Mouse (Mus musculus): ENCODE measurements around the gene Dnajc5.

The Dnajc5 gene

DNA sequence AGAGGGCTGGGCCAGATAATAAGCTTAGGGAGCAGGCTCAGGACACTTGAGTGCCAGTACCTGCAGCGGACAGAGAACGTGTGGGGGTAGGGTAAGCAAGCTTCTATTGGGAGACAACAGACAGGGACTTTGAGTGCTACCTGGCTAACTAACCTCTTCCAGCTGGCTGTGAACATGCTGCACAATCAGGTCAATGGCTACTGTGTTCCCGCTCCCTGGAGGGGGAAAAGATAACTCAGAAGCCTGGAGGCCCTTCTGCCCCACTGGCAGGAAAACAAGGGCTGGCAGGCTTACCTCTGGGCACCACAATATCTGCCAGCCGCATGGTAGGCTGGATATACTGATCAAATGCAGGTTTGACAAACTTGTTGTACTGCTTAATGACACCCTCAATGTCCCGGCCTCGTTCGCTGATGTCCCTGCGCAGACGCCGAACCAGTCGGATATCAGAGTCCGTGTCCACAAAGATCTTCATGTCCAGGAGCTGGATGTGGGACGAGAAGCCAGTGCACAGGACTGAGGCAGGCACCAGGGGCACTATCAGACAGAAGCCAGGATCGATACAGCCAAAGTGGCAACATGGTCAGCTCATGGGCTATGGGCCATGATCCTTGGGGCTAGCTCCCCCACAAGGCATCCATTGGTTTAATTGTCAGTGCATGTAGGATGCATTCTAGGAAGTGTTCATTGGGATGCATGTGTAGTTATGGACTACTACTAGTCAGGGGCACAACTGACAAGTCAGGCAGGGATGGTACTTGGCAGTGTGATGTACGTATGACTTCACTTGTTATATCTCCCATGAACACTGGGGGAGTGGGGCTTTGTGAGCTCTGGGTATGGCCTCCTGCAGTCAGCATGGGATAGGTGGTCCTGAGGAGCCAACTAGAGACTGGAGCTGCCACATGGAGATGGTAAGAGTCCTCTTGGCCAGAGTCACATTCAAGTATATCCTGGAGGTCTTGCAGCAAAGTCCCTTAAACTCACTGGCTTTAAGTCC, 52.9 kb downstream of the Dnajc5 start:
- DNase-seq (ENCODE audit: low read depth, low spot score): peak; percentile 84

DNA sequence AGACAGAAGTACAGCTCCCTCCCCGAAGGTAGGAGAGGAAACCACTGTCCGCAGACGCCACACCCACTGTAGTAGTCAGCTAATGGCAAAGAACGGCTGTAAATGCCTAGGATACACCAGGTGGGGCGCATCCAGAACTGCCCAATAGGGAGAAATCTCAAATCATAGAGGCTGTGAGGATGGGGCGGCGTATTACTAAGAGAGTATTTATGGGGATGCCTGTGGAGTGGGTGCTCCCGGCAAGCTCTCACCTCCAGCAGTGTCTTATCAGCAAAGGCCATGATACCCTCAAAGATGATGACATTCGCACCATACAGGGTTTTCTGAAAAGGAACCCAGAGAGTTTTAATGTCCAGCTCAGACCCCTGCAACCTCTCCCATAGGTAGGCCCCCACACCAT, 53.7 kb downstream of the Dnajc5 start:
- DNase-seq (ENCODE audit: low read depth, low spot score): no peak

DNA sequence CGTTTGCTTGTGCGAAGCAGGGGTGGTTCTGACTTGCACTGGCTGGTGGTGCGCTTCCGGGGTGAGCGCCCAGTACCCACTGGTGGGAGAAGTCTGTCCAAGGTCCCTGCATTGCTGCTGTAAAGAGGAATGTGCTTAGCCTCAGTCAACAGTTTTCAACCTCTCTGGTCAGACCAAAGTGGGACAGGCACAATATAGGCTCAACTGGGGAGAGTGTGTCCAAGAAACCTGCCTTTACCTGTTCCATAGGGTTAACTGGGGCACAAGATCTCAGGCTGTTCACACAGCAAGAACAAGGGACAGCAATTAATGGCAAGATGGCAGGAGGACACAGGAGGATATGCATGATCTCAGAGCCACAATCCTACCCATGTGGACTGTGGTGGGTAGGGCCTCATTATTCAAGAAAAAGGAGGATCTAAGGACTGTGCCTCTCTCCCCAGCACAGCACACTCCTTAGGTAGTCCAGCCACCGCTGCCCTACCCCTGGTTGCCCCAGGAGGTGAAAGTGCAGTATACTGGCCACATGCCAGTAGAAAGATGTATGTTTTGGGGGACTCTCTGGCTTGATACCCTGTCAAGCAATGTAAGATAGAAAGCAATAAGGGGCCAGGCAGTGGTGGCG, 54.7 kb downstream of the Dnajc5 start:
- DNase-seq (ENCODE audit: low read depth, low spot score): no peak

DNA sequence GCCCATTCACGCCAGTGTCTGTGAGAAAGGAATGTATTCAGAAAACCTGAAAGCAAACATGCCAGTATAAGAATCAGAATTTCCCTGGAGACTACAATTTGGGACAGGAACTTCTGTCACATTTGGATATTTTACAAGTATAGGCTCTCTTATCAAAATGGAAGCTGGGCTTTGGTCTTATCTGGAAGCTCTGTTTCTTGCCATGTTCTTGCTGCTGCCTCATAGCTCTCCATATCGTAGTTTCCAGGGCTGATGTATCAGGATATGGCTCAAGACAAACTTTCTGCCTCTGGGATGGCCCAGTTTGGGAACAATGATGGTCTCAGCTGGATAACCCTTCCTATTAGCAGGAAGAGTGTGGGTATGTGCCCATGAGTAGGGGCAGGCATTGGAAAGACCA, 56.3 kb downstream of the Dnajc5 start:
- DNase-seq (ENCODE audit: low read depth, low spot score): no peak

DNA sequence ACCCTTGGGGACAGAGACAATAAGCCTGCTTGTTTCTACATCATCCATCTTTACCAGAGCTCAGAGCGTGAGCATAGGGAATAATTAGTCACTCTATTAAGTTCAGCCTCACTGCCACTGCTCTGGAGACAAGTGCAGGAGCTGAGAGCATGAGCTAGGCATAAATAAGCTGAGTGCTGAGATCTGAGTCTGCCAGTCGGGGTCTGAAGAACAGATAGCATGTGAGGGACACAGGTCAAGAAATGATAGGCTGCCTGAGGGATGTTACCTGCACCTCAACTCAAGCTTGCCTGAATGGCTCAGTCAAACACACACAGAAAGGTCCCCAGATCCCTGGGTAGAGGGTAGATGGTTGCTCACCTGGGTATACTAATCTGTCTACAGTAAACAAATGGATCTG, 56.8 kb downstream of the Dnajc5 start:
- DNase-seq (ENCODE audit: low read depth, low spot score): no peak

DNA sequence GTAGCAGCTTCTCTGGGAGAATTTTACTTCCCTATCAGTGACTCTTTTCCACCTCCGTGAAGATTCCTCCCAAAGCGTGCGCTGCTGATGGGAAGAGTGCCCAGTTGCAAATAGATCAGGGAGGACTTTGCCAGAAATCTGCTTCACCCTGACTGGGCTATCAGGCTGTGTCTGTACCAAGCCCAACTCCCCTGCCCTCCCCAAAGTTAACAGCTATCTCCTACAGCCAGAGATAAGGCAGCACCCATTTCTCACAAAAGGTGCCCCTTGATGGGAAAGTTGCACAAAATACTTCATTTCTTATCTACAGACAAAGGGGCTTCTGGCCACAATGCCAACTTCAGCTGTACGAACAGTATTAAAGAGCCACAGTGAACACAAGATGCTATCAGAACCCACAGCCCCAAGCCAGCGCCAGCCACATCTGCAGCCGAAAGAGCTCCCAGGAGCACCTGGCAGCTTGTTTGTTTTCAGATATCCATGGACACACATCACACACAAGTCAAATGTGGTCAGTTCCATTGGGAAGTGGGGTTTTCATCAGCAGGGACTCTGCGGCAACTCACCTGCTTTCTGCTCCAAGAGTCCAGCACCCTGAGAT, 57.8 kb downstream of the Dnajc5 start:
- DNase-seq (ENCODE audit: low read depth, low spot score): peak; percentile 86

DNA sequence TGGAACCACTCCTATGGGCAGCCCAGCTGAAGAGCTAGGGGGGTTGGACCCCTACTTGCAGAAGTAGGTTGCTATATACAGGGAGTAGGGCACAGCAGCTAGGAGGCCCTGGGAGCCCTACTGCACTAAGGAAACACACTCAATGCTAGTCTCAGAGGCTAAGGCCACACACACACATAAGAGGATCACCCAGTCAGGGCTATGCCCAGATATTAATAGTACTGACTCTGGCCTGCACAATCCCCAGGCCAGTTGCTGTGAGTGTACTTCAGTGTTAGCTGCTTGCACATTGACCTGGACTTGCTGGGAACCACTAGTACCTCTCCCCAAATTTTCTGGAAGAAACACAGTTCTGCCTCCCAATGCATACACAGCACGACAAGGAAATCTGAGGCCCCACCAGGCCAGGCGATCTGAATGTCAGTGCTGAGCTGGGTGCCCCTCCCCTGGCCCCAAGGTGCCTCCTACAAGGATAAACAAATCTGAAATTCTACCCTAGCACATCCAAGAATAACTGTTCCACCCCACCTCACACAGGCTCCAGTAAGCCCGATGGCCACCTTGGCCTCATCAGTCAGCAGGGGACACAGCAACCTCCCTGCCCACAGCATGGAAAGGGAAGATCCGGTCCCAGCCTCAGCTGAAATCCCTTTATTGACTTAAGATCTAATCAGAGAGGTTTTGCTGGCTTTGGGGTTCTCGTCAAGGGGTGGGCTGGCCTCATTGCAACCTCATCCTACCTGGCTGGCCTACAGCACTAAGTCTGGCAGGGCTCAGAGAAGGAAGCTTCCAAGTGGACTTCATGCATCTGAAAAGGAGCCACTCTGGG, 58.7 kb downstream of the Dnajc5 start:
- DNase-seq (ENCODE audit: low read depth, low spot score): no peak

DNA sequence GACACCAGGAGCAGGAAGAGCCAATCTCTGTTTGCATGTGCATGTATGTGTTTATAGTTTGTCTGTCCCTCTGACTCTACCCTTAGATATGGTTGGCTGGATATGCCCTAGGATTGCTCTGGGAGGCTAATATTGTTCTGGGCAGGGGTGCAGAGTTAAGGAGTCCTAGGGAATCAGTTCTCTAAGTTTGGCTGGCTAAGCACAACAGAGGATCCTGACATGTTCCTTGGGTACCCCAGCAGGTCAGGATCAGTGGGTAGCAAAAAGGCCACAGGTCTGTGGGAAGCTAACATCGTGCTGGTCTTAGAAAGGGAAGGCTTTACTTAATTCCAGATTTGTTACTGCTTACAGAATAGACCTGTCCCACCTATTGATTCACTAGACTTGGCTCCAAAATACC, 59.4 kb downstream of the Dnajc5 start:
- DNase-seq (ENCODE audit: low read depth, low spot score): no peak

DNA sequence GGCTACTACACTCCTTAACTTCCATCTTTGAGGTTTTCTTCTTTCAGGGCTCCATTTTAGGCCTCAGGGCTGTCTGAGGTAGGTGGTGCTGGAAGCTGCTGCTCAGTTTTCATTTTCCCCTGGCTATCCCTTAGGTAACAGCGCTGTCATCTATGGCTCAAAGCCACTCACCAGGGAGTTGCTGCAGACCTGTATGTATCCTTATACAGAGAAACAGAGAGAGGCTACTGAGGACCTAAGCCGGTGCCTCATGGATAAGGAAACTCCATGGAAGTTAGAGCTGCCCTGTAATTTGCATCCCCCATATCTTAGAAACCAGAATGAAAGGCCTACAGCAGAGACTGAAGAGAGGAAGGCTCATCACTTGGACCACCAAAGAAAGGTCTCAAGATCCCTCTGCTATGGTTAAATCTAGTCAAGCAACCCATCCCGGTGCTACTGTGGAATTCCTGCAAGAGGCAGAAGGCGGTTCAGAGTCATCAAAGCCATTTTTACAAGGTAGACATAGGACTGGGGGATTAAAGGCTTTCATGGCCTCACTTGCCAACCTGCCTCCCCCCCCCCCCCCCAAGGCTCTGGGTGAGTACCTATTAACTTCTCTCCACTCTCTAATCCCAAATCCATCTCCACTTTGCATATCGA, 60.0 kb downstream of the Dnajc5 start:
- DNase-seq (ENCODE audit: low read depth, low spot score): no peak

DNA sequence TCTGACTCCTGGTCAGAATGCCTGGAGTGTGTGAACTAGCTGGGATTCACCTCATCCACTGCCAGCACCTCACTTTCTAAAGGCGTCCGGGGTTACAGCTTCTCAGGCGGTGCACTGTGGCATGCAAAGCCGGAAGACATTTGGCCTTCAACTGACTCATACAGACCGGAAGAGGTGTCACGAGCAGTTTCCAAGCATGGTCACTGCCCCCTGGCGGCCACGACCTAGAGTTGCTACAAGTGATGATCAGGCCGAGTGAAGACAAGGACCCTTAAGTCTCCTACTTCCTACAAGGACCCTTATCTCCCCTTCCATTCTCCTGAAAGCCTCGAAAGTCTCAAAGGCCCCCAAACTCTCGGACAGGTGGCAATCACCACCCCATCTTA, 60.7 kb downstream of the Dnajc5 start:
- DNase-seq (ENCODE audit: low read depth, low spot score): peak; percentile 97

DNA sequence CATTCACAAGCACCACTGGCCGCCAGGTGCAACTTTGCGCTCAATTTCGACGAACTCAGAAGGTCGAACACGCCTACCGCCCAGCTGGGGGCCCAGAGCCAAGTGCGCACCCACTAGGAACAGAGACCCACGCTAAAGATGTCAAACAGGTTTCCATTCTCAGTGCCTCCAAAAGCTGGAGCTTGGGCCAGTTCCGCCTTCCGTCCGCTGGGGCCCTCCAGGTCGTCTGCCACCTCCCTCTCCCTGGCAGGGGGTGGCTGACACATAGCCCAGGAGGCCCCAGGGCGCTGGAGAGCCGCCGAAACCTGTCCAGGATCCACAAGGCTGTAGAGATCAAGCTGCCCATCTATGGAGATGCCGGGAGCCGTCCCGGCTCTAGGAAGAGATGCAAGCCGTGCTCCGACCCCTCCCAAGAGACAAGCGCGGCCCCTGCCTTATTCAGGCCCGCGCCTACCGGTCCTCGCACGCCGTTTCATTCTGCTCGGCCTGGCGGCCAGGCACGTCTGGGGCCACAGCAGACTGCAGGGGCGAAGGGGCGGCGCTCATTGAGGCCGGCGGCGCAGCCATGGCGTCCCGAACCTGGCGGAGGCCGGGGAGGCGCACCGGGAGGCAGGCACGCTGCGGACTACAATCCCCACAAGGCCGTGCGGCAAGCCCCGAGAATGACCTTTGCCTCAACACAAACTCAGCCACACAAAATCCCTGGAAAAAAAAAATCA, 61.3 kb downstream of the Dnajc5 start:
- DNase-seq (ENCODE audit: low read depth, low spot score): peak; percentile 93

DNA sequence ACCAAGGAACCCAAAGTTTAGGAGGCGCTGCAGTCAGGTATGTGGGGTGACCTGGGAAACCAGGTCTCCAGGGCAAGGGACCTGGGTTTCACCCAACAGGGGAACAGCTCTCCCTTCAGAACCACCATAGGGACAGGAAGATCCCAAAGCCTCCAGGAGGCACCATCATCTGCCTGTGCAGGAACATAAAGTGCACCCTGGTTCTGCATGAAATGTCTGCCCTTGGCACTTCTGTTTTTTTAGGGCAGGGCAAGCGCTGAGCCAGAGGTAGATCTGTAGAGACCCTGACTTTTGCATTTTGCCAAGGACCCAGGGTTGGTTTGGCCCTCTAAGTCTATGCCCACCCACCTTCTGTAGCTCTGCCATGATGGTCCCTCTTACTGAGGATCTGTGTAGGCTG, 62.1 kb downstream of the Dnajc5 start:
- no peak for DNase-seq (ENCODE audit: low read depth, low spot score)

DNA sequence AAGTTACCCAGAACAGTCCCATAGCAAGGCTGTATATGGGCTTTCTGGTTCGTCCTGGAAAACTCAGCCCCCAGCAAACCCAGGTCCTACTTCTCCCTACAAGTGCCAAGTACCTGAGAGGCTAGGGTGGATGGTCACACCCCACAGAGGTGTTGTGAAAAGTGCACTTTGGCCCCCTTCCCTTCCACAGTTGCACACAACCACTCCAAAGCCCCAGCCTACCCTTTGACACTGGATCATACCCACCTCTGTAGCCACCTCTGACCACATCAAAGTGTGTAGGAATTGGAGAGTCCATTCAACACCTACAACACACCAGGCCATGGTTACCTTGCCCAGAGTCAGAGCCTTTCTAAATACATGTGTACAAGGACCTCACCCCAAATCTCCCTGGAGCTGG, 62.7 kb downstream of the Dnajc5 start:
- no peak for DNase-seq (ENCODE audit: low read depth, low spot score)

DNA sequence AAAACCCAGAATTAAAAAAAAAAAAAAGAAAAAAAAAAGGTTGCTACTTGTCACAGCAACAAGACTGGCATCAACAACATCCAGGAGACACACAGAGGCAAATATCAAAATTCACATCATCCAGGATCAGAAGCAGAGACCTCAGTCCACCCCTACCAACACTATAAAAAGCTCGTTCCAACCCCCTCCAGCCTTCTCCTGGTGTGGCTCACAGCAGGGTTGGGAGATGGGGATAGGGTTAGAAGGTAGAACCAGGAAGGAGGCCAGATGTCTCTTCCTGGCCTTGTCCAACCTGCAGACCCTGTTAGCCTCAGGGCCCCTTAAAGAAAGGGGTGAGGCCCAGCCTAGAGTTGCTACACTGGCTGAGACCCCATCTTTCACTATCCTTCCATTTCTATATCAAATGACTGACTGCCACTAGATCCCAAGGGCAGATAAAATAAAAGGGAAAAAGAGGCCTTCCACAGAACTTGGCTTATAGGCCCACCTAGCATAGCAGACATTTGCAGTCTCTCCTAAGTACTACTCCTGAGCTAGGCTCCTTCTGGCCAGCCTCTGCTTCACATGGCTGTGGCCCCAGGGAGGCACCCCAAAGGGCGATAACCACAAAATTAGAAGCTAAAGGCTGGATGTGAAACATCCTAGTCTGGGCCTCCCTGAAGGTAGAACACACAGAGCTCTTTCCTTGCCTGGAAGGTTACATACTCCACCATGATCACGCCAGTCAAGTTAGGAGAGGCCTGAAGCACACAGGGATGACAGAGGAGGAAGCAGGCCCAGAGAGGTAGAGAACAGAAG, 63.4 kb downstream of the Dnajc5 start:
- no peak for DNase-seq (ENCODE audit: low read depth, low spot score)

DNA sequence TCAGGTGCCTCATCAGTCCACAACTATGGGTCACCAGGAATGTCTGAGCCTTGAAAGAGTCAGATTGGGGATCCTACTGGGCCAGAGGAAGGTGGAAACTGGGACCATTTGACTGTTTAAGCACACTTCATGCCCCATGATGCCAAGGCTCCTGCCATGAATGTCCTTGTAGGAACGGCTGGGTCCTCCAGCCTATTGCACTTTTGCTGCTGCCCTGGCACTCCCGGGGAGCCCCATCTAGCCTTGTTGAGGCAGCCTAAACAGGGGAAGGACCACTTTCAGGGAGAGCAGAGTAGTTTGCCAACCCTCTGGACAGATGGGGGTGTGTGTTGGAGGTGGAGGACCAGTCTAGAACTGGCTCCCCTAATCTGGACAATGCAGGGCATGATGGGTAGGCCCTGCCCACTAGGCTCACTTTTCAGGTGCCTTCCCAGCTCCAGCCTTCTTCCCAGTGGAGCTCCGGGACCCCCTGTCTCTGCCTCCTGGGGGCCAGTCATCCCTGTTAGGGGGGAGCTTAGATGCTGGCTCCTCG, 64.2 kb downstream of the Dnajc5 start, which contains the start of gene Uckl1:
Gene Uckl1 (minus strand): TSS at position 482 of the 532 bp plus-strand sequence.
- DNase-seq (ENCODE audit: low read depth, low spot score): no peak

DNA sequence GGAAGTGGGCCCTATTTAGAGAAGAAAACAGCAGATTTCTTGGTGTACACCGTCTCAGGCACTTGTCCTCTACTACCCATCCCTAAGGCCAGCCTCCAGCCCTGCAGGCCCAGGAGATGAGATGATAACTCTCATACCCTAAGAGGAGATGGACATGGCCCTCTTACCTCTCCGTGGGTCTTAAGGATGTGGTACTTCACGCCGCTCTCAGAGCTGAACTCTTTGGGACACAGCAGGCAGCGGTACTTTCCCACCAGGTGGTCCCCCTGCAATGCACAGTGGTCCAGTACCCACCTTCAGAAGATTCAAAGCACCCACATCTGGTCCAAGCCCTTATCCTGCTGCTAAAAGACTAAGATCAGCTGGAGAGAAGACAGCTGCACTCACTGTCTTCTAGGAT, 65.2 kb downstream of the Dnajc5 start:
- no peak for DNase-seq (ENCODE audit: low read depth, low spot score)

DNA sequence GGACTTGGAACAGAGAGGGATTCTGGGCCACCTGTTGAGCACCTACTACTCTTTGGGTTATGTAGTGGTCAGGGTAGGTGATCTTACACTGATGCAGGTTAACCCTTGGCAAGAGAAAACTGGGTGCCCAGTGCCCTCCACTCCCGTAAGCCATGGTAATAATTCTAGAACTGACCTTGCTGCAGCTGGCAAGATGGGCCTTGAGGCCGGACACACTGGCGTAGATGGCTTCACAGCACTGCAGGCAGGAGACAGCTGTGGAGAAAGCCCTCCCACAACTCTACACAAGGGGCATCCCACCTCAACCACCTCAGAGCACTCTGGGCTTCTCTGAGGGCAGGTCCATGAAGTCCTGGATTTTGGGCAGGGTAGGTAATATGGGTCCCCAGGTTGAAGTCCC, 65.8 kb downstream of the Dnajc5 start:
- DNase-seq (ENCODE audit: low read depth, low spot score): no peak

DNA sequence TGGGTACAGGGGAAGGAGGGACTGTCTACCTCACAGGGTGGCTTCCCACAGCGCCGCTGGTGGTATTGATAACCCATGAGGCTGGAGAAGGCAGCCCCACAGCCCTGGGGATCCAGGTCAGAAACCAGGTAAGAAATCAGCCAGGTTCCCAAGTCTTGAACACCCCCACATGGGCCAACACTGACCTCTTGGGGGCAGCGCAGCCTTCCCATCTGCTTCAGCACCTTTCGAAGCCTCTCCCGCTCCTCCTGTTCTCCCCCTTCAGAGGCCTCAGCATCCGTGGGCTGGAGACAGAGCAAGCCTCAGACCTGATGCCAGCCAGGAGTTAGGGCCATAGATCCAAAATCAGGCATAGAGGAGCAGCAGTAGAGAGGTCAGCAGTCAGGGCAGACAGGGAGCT, 67.5 kb downstream of the Dnajc5 start:
- DNase-seq (ENCODE audit: low read depth, low spot score): no peak

DNA sequence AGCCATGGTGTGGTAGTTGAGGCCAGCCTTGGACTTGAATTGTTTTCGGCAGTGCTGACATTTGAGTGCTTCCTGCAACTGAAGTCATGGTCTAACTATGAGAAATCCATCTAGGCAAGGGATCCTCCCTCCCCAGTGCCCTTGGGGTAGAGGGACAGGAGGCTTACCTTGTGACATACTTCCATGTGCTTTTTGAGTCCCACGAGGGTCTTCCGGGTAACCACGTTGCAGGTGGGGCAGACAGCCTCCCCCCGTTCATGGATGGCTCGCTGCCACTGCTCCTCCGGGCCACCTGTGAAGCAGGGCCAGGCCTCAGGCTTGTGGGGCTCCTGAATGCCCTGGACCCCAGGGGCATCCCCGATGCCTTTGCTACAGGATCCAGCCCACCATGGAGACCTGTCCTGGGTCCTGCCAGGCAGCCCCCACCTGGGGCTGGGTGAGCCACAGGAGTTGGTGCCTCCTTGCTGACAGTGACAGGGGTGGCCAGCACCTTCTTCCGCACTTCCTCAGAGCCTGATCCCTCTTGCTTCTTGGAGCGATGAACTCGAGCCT, 68.0 kb downstream of the Dnajc5 start:
- DNase-seq (ENCODE audit: low read depth, low spot score): no peak

Data from brain, adult 2 months (tissue).